Mouse (Mus musculus): ENCODE results near the gene Btbd35f18.
"Not testable (repeated sequence)": the region's sequence is repeated elsewhere in the genome, so short reads cannot be mapped to it uniquely, and the experiment has no call there.

The Btbd35f18 gene

GRCm38 (mm10) chrX:3699933-3700332, at the start of gene Btbd35f18:
Btbd35f18 (plus strand) TSS chrX:3700233.
- not testable (repeated sequence) for DNase-seq (ENCODE audit: low read depth, low spot score)

All from ES-CJ7 (cell line).